Mouse (Mus musculus) midbrain, embryonic 13.5 days (tissue): Measurements from ENCODE around the gene Susd4. TPM values are rescaled to one million over a fixed set of nuclear protein-coding genes. Genes with fewer than 3 reads are reported as not detected.

Experiments used
- ATAC-seq: fragments of 200-750 bp; cut with Nextera tagmentation; 2 replicates; pipeline ENCODE4 v1.8.0; 2017; ENCODE audit warnings: mild to moderate bottlenecking, moderate TSS enrichment, moderate library complexity
- H3K27ac ChIP-seq: fragments of 300-500 bp; sonication (generic); 2 replicates; pipeline ENCODE4 v1.5.1; 2015; ENCODE audit warnings: inconsistent platforms, mild to moderate bottlenecking, moderate library complexity
- H3K27me3 ChIP-seq: fragments of 300-500 bp; sonication (generic); 2 replicates; pipeline ENCODE4 v1.6.1; 2015; ENCODE audit warnings: mild to moderate bottlenecking, inconsistent platforms
- H3K36me3 ChIP-seq: fragments of 300-500 bp; sonication (generic); 2 replicates; pipeline ENCODE4 v1.6.1; 2015; ENCODE audit warnings: mild to moderate bottlenecking, inconsistent platforms
- H3K4me1 ChIP-seq: fragments of 300-500 bp; sonication (generic); replicated peaks from 2 replicates; pipeline ENCODE4 v1.6.1; 2015; ENCODE audit warnings: inconsistent platforms
- H3K4me2 ChIP-seq: fragments of 300-500 bp; sonication (generic); replicated peaks from 2 replicates; pipeline ENCODE4 v1.6.1; 2015; ENCODE audit warnings: moderate library complexity, mild to moderate bottlenecking, inconsistent platforms
- H3K4me3 ChIP-seq: fragments of 300-500 bp; sonication (generic); replicated peaks from 2 replicates; pipeline ENCODE4 v1.5.1; 2015; ENCODE audit warnings: mild to moderate bottlenecking, inconsistent platforms
- H3K9ac ChIP-seq: fragments of 300-500 bp; sonication (generic); replicated peaks from 2 replicates; pipeline ENCODE4 v1.6.1; 2015; ENCODE audit warnings: mild to moderate bottlenecking, inconsistent platforms
- H3K9me3 ChIP-seq: fragments of 300-500 bp; sonication (generic); 2 replicates; pipeline ENCODE4 v1.6.1; 2016; ENCODE audit warnings: mild to moderate bottlenecking, inconsistent platforms
- WGBS: fragments of 180-500 bp; shearing (Covaris S2); methylation state at CpG from one replicate; pipeline ENCODE4 v1.1.7; 2015; 5-methylcytosine and 5-hydroxymethylcytosine counted together
- polyA plus RNA-seq: library from polyadenylated mRNA; unstranded; fragments of >200 nt; fragmentation: Nextera tagmentation; extraction: Ambion mirVana; gene quantifications from 2 replicates; pipeline ENCODE4 v1.2.1, GENCODE M21; 2015

Susd4 gene
- polyA plus RNA-seq, 1 experiment from 2014 or later = 49.0 TPM

DNA sequence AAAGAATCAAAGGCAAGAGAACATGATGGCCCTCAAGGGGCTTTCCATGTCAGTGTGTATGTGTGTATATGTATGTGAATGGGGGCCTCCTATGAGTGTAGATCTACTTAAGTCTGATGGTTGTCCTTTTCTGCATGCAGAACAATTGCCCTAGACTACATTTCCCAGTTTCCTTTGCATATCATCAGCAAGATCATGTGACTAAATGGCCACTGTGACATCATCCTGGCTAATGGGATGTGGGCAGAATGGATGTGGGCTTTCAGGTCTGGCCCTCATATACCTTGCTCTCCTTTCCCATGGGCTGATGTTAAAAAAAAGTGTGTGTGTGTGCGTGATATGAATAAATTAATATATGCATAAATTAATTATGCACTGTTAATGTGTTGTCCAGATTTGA lies 4.9 kb upstream of the Susd4 start:
- Histone ChIP-seq H3K4me3 (no peak overlapping the region), H3K27me3 (peaks cover 5% of the 10 kb centered on the region), H3K9me3 (no peaks in the 10 kb centered on the region), H3K27ac (no peak overlapping the region), H3K4me1 (peaks cover 5% of the 10 kb centered on the region), H3K36me3 (no peaks in the 10 kb centered on the region), H3K9ac (no peak overlapping the region), H3K4me2 (no peak overlapping the region)
- ATAC-seq = no peak
- WGBS = 90% methylated on average over 1 of the region's 1 CpGs

DNA sequence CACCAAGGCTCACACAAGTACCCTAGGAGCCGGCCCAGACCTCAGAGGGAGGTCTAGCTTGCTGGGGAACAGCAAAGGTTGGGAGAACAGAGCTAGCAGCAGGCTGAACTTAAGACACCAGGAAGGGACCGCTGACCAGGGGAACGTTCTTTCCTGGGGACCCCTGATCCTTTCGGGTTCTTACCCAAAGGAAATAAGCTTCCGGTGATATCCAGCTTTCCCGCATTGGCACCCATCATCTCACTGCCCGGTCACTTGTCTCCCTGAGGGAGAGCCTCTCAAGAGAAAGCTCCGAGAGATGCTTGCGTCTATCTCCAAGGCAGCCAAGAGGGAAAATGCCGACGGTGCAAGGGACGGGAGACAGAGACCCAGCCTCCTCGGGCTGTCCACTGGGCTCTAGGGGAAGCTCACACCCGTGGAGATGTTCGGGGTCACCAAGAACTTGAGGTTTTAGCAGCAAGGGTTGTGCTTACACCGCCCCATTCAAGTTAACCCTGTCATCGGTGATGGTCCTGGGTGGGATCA lies 407 bp upstream of the Susd4 start:
- Histone ChIP-seq H3K36me3 (no peaks in the 10 kb centered on the region), H3K4me2 (peak overlapping the region; percentile 96), H3K9ac (peak overlapping the region; percentile 83), H3K27ac (peak overlapping the region; percentile 92), H3K4me1 (peaks cover 24% of the 10 kb centered on the region), H3K9me3 (no peaks in the 10 kb centered on the region), H3K4me3 (peak overlapping the region; percentile 66), H3K27me3 (peaks cover 5% of the 10 kb centered on the region)
- 7% methylated on average over 17 of the region's 17 CpGs for WGBS
- ATAC-seq = no peak

- Histone ChIP-seq H3K27ac (peak overlapping the region; percentile 92), H3K27me3 (peaks cover 5% of the 10 kb centered on the region), H3K36me3 (peaks cover 10% of the 10 kb centered on the region; the same call in 1 of the 2 replicates), H3K4me2 (peak overlapping the region; percentile 96), H3K9ac (peak overlapping the region; percentile 83), H3K9me3 (no peaks in the 10 kb centered on the region), H3K4me3 (peak overlapping the region; percentile 66), H3K4me1 (peaks cover 24% of the 10 kb centered on the region)
- under 1% methylated on average over 26 of the region's 27 CpGs for WGBS
- peak; percentile 85 for ATAC-seq
Measured at GRCm38 (mm10) chr1:182764541-182765281, 1.1 kb downstream of the Susd4 start.

DNA sequence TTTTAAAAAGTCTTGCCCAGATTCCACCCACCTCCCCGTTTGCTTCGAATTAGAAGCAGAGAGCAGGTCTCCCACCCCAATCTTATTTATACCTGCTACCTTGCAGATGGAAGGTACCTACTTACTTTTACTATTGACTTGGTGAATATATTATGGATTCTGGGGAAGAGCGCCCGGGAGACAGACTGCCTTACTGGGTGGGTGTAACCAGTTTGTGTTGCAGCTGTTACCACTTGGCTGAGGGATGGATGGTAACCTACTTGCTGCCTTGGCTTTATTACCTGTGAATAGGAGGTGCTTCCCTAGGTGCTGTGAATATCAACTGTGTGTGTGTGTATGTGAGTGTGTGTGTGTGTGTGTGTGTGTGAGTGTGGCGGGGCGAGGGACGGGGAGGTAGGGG lies 11.9 kb downstream of the Susd4 start:
- Histone ChIP-seq H3K4me1 (peaks cover 9% of the 10 kb centered on the region), H3K9me3 (no peaks in the 10 kb centered on the region), H3K27ac (no peak overlapping the region), H3K4me2 (no peak overlapping the region), H3K4me3 (no peak overlapping the region), H3K27me3 (no peaks in the 10 kb centered on the region), H3K36me3 (peaks cover 5% of the 10 kb centered on the region; the same call in 1 of the 2 replicates), H3K9ac (no peak overlapping the region)
- ATAC-seq = no peak
- WGBS = 95% methylated on average over 7 of the region's 7 CpGs

GRCm38 (mm10) chr1:182776749-182777410 lies 13.2 kb downstream of the Susd4 start:
- Histone ChIP-seq H3K27ac (peak overlapping the region; percentile 31), H3K4me2 (no peak overlapping the region), H3K4me3 (no peak overlapping the region), H3K9ac (no peak overlapping the region), H3K27me3 (no peaks in the 10 kb centered on the region), H3K36me3 (peaks cover 5% of the 10 kb centered on the region; the same call in 1 of the 2 replicates), H3K4me1 (peaks cover 9% of the 10 kb centered on the region), H3K9me3 (no peaks in the 10 kb centered on the region)
- no peak for ATAC-seq
- 71% methylated on average over 10 of the region's 10 CpGs for WGBS

- Histone ChIP-seq H3K36me3 (peaks cover 5% of the 10 kb centered on the region; the same call in 1 of the 2 replicates), H3K4me3 (no peak overlapping the region), H3K9me3 (no peaks in the 10 kb centered on the region), H3K4me1 (peaks cover 9% of the 10 kb centered on the region), H3K27ac (no peak overlapping the region), H3K4me2 (no peak overlapping the region), H3K27me3 (no peaks in the 10 kb centered on the region), H3K9ac (no peak overlapping the region)
- no peak for ATAC-seq
- 77% methylated on average over 13 of the region's 13 CpGs for WGBS
Measured at GRCm38 (mm10) chr1:182778225-182778624, 14.6 kb downstream of the Susd4 start.

DNA sequence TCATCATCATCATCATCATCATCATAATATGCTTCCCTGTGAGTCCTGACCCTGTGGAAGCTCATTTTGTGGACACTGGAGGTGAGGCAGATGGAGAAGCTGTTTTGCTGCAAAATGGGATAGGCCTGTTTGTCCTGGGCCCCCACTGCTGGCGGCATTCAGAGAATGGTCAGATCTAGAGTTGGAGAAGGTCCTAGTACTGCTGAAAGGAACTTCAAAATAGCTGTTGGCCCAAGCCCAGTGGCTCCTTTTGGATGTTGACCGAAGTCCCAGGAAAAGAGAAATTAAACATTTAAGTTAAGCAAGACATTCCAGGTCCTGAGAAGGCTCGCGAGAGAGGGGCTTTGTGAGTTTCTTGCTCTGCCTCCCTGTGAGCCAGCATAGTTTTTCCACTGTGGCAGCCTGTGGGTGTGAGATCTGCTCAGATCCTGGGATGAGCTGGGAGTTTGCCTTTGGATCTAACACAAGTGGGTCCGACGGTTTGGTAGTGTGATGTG lies 15.4 kb downstream of the Susd4 start:
- H3K9ac ChIP-seq = no peak overlapping the region
- H3K27me3 ChIP-seq = no peaks in the 10 kb centered on the region
- H3K36me3 ChIP-seq = peaks cover 5% of the 10 kb centered on the region; the same call in 1 of the 2 replicates
- H3K4me1 ChIP-seq = peaks cover 9% of the 10 kb centered on the region
- ATAC-seq = no peak
- H3K4me2 ChIP-seq = no peak overlapping the region
- H3K9me3 ChIP-seq = no peaks in the 10 kb centered on the region
- no peak overlapping the region for H3K27ac ChIP-seq
- WGBS = 93% methylated on average over 6 of the region's 6 CpGs
- no peak overlapping the region for H3K4me3 ChIP-seq

DNA sequence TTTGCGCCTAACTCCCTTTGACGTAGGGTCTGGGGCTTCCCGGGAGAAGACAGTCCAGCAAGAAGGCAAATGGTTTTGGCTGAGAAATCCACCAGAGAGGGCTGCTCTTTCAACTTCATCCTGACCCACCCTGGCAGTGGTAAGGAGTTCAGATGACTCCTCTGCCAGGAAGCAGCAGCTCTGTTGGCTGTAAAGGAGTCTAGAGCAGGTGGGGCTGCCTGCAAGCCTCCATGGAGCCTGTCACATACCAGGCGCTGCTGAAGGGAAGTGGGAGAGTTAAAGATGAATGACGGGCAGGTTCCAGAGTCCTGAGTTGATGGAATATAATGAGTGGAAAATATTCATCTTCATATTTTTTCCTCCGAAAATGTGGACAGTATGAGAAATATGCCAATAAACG lies 20.1 kb downstream of the Susd4 start:
- Histone ChIP-seq H3K9me3 (no peaks in the 10 kb centered on the region), H3K27me3 (no peaks in the 10 kb centered on the region), H3K36me3 (no peaks in the 10 kb centered on the region), H3K4me1 (no peaks in the 10 kb centered on the region), H3K4me3 (no peak overlapping the region), H3K9ac (no peak overlapping the region), H3K27ac (no peak overlapping the region), H3K4me2 (no peak overlapping the region)
- ATAC-seq = no peak
- whole genome bisulfite sequencing = 93% methylated on average over 7 of the region's 7 CpGs

DNA sequence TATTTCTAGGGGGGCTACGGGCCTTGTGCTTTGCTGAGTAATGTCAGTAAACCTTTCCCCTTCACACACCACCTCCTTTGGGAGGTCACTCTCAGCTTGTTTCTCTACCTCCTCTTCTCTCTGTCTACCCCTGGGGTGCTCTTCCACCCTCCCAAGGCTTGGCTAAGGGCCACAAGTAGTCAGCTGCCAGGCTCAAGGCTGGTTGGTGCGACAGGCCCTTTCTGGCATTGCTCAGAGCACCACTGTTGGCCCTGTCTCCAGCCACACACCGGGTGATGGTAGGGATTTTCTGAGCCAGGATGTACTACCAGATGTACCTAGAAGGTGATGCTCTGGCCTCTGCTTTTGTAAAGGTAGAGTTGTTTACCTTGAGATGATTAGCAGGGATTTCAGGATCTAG lies 21.1 kb downstream of the Susd4 start:
- 95% methylated on average over 3 of the region's 3 CpGs for WGBS
- Histone ChIP-seq H3K36me3 (no peaks in the 10 kb centered on the region), H3K9ac (no peak overlapping the region), H3K27ac (no peak overlapping the region), H3K4me3 (no peak overlapping the region), H3K4me2 (no peak overlapping the region), H3K9me3 (no peaks in the 10 kb centered on the region), H3K4me1 (no peaks in the 10 kb centered on the region), H3K27me3 (no peaks in the 10 kb centered on the region)
- ATAC-seq = no peak

DNA sequence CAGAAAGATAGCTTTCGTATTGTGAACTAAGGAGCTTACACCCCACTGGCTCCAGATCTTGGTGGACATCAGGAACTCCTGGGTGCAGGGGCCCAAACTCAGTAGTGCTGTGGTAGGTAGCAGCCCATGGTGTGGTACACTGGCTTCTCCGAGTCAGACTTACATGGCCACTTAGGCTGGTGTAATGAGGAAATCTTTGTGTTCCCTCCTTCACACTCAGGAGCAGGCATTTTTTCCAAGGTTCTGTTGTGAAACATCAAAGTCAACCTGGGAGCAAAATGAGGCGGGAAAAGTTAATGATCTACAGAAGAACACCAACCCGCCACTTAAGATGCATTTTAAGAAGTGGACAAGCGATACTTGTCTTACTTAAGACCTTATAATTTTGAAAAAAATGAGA lies 21.8 kb downstream of the Susd4 start:
- Histone ChIP-seq H3K4me1 (no peaks in the 10 kb centered on the region), H3K27me3 (no peaks in the 10 kb centered on the region), H3K27ac (no peak overlapping the region), H3K4me3 (no peak overlapping the region), H3K9ac (no peak overlapping the region), H3K4me2 (no peak overlapping the region), H3K9me3 (no peaks in the 10 kb centered on the region), H3K36me3 (no peaks in the 10 kb centered on the region)
- ATAC-seq = no peak
- WGBS = 90% methylated on average over 5 of the region's 5 CpGs

- H3K27me3 ChIP-seq = no peaks in the 10 kb centered on the region
- 47% methylated on average over 7 of the region's 7 CpGs for WGBS
- H3K9ac ChIP-seq = no peak overlapping the region
- no peaks in the 10 kb centered on the region for H3K9me3 ChIP-seq
- no peaks in the 10 kb centered on the region for H3K36me3 ChIP-seq
- no peak overlapping the region for H3K4me3 ChIP-seq
- H3K27ac ChIP-seq = no peak overlapping the region
- peaks cover 1% of the 10 kb centered on the region; the same call in 1 of the 2 replicates for H3K4me1 ChIP-seq
- ATAC-seq = no peak
- no peak overlapping the region for H3K4me2 ChIP-seq
Measured at GRCm38 (mm10) chr1:182787030-182787429, 23.4 kb downstream of the Susd4 start.

DNA sequence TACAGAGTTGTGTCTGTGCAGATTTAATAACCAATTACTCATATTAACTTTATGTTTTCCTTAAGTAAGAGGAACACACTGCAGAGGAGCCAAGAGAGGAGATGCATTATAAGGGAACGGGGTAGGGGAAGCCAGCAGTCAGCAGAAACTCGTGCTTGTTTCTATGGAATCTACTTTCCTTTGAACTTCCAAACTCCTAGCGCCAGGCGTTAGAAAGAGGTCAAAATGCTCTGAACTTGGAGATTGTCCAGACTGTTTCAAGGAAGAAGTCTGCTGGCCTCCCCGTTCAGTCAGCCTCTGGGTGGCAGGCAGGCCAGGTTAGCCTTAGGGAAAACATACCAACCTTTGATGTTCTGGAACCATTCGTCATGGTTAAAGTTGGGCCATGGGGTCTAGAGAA lies 25.2 kb downstream of the Susd4 start:
- H3K27ac ChIP-seq = no peak overlapping the region
- no peak overlapping the region for H3K9ac ChIP-seq
- H3K27me3 ChIP-seq = no peaks in the 10 kb centered on the region
- peaks cover 10% of the 10 kb centered on the region; the same call in 1 of the 2 replicates for H3K4me1 ChIP-seq
- 70% methylated on average over 6 of the region's 6 CpGs for WGBS
- H3K4me2 ChIP-seq = no peak overlapping the region
- no peaks in the 10 kb centered on the region for H3K9me3 ChIP-seq
- H3K36me3 ChIP-seq = no peaks in the 10 kb centered on the region
- no peak overlapping the region for H3K4me3 ChIP-seq
- ATAC-seq = no peak
